25 mouse cellular contexts compared by ENCODE assay signal in genomic region chr7:27578465-27578864, GRCm38 (mm10). TPM values are rescaled to one million over a fixed set of nuclear protein-coding genes. Genes with fewer than 3 reads are reported as not detected.
DNase-seq lines count a peak whose midpoint lies in the region; ATAC-seq and TF ChIP-seq lines count a peak whose summit lies in the region.
"Had no signal": no experiment of that assay in that cellular context is flagged by ENCODE, and none has a peak within 500 bp of the region (broad histone marks: within the 10 kb centered on the region; RNA-seq: fewer than 3 reads in every experiment).

No protein-coding gene starts in this region.

- peaks cover 3 to 29% of the 10 kb centered on the region in 2 experiments for H3K4me1 ChIP-seq in CH12.LX (ENCODE audit: control insufficient read depth in 1 of 2, insufficient read depth in 2 of 2)
- H3K4me1 ChIP-seq in embryonic facial prominence, embryonic 11.5 days (ENCODE audit: control insufficient read depth, insufficient read depth, low read length): no peaks in the 10 kb centered on the region
- H3K4me1 ChIP-seq in intestine, embryonic 16.5 days (ENCODE audit: control insufficient read depth, insufficient read depth, low read length): no peaks in the 10 kb centered on the region
- H3K4me1 ChIP-seq: forebrain, embryonic 12.5 days; heart, embryonic 15.5 days; hindbrain, embryonic 13.5 days; midbrain, embryonic 13.5 days; neural tube, embryonic 13.5 days had no signal

- dilution Hi-C loops in CH12.LX (cut with MboI; ENCODE audit: extremely low pct_ligation_motif_present, extremely low pct_unique_long_range_greater_than_20kb, low sequenced_read_pairs): no loop called here

- H3K27ac ChIP-seq in CH12.LX (ENCODE audit: insufficient read depth, low read depth) (no peak overlapping the region), macrophage (peak overlapping the region; percentile 96)
- H3K27ac ChIP-seq in embryonic facial prominence, embryonic 11.5 days (replicated peaks; ENCODE audit: low read depth, low read length): 0 out of 2 replicates have a peak overlapping the region, but pooled peaks have one; percentile 4
- H3K27ac ChIP-seq in intestine, embryonic 16.5 days (ENCODE audit: low read length): no peak overlapping the region
- H3K27ac ChIP-seq: forebrain, embryonic 12.5 days; heart, embryonic 15.5 days; hindbrain, embryonic 13.5 days; midbrain, embryonic 13.5 days; neural tube, embryonic 13.5 days; stomach, postnatal 0 days had no signal

- no peak overlapping the region for H3K9ac ChIP-seq in CH12.LX (ENCODE audit: insufficient read depth, low read depth)
- H3K9ac ChIP-seq in embryonic facial prominence, embryonic 11.5 days (replicated peaks; ENCODE audit: low read length): no peak overlapping the region
- H3K9ac ChIP-seq in intestine, embryonic 16.5 days (ENCODE audit: low read depth, low read length): no peak overlapping the region
- H3K9ac ChIP-seq: forebrain, embryonic 12.5 days; heart, embryonic 15.5 days; hindbrain, embryonic 13.5 days; midbrain, embryonic 13.5 days; neural tube, embryonic 13.5 days had no signal

- in situ Hi-C loops in CH12.LX (cut with MboI; ENCODE audit: low pct_ligation_motif_present, low pct_unique_long_range_greater_than_20kb, low sequenced_read_pairs): no loop called here

- TF ChIP-seq POLR2A in CH12.LX (IDR thresholded peaks at IDR 0.05; ENCODE audit: low read depth, low read length): no peak

- H3K4me2 ChIP-seq in CH12.LX (ENCODE audit: insufficient read depth, low read depth, poor library complexity, severe bottlenecking): no peak overlapping the region
- H3K4me2 ChIP-seq in embryonic facial prominence, embryonic 11.5 days (ENCODE audit: low read depth, low read length): no peak overlapping the region
- no peak overlapping the region for H3K4me2 ChIP-seq in intestine, embryonic 16.5 days (ENCODE audit: low read depth, low read length)
- H3K4me2 ChIP-seq: forebrain, embryonic 12.5 days; heart, embryonic 15.5 days; hindbrain, embryonic 13.5 days; midbrain, embryonic 13.5 days; neural tube, embryonic 13.5 days had no signal

- DNase-seq in heart, adult 11 months: peak; percentile 93
- DNase-seq in heart, adult 9 months (ENCODE audit: low spot score in 2 of 2): no peak
- DNase-seq in CH12.LX (ENCODE audit: extremely low read depth): peak; percentile 58
- peak; percentile 58 for DNase-seq in embryonic facial prominence, embryonic 11.5 days (ENCODE audit: low spot score)
- DNase-seq in urinary bladder, postnatal 4 days (ENCODE audit: low spot score in 2 of 2): no peak
- DNase-seq: adrenal gland, postnatal 14 days; cerebellum, adult 9-11 months; heart, postnatal 36 days; kidney, adult 18-20 months; kidney, postnatal 4 days; layer of hippocampus, adult 9-11 months; left cerebral cortex, postnatal 4 days; lung, adult 18-20 months; lung, postnatal 10 days had no signal

- H3K36me3 ChIP-seq in CH12.LX (replicated peaks in 1 of 2; ENCODE audit: control insufficient read depth in 1 of 2, insufficient read depth in 1 of 2, low read length in 1 of 2) (peaks cover 76 to 94% of the 10 kb centered on the region in 2 experiments), macrophage (ENCODE audit: inconsistent target) (peaks cover 63% of the 10 kb centered on the region)
- peaks cover 15% of the 10 kb centered on the region for H3K36me3 ChIP-seq in embryonic facial prominence, embryonic 11.5 days (replicated peaks; ENCODE audit: control insufficient read depth, insufficient read depth, low read depth, low read length)
- peaks cover 23% of the 10 kb centered on the region for H3K36me3 ChIP-seq in intestine, embryonic 16.5 days (ENCODE audit: control insufficient read depth, insufficient read depth, low read length)

- H3K27me3 ChIP-seq in CH12.LX (replicated peaks): no peaks in the 10 kb centered on the region
- H3K27me3 ChIP-seq in embryonic facial prominence, embryonic 11.5 days (ENCODE audit: control insufficient read depth, insufficient read depth, low read length): no peaks in the 10 kb centered on the region
- H3K27me3 ChIP-seq in intestine, embryonic 16.5 days (replicated peaks; ENCODE audit: control insufficient read depth, insufficient read depth, low read length): no peaks in the 10 kb centered on the region
- H3K27me3 ChIP-seq: forebrain, embryonic 12.5 days; heart, embryonic 15.5 days; hindbrain, embryonic 13.5 days; midbrain, embryonic 13.5 days; neural tube, embryonic 13.5 days had no signal

- no peak for TF ChIP-seq CTCF in CH12.LX (conservative IDR thresholded peaks at IDR 0.05 in 1 of 2, IDR thresholded peaks at IDR 0.05 in 1 of 2; ENCODE audit: low read depth in 2 of 2, low read length in 2 of 2)

- ATAC-seq in embryonic facial prominence, embryonic 11.5 days (replicated peaks; ENCODE audit: insufficient number of reproducible peaks, low FRiP score, low TSS enrichment, low read depth): no peak
- no peak for ATAC-seq in intestine, embryonic 16.5 days
- ATAC-seq in erythroblast, adult 5-6 weeks (replicated peaks; ENCODE audit: low FRiP score, poor library complexity, severe bottlenecking): no peak
- ATAC-seq: midbrain, embryonic 13.5 days had no signal

- H3K9me3 ChIP-seq in CH12.LX (replicated peaks; ENCODE audit: low read length): no peaks in the 10 kb centered on the region
- no peaks in the 10 kb centered on the region for H3K9me3 ChIP-seq in embryonic facial prominence, embryonic 11.5 days (replicated peaks; ENCODE audit: control insufficient read depth, low read length)
- H3K9me3 ChIP-seq in intestine, embryonic 16.5 days (ENCODE audit: control insufficient read depth, low read length): no peaks in the 10 kb centered on the region
- H3K9me3 ChIP-seq: forebrain, embryonic 12.5 days; heart, embryonic 15.5 days; hindbrain, embryonic 13.5 days; midbrain, embryonic 13.5 days; neural tube, embryonic 13.5 days had no signal

- TF ChIP-seq RAD21 in CH12.LX (IDR thresholded peaks at IDR 0.05; ENCODE audit: low read depth, low read length): no peak

- H3K4me3 ChIP-seq in CH12.LX (replicated peaks in 1 of 3; ENCODE audit: low read depth in 2 of 3, low read length in 2 of 3, poor library complexity in 1 of 3) (no peak overlapping the region), macrophage (ENCODE audit: inconsistent target) (no peak overlapping the region)
- no peak overlapping the region for H3K4me3 ChIP-seq in embryonic facial prominence, embryonic 11.5 days (ENCODE audit: low read depth, low read length)
- no peak overlapping the region for H3K4me3 ChIP-seq in intestine, embryonic 16.5 days (ENCODE audit: low read length)
- H3K4me3 ChIP-seq: erythroblast, embryonic 14.5 days; forebrain, embryonic 12.5 days; heart, embryonic 15.5 days; hindbrain, embryonic 13.5 days; midbrain, embryonic 13.5 days; neural tube, embryonic 13.5 days had no signal

- H3K79me2 ChIP-seq in CH12.LX (replicated peaks; ENCODE audit: control insufficient read depth, extremely low read depth, insufficient read depth, poor library complexity, severe bottlenecking) (no peaks in the 10 kb centered on the region), macrophage (ENCODE audit: inconsistent target) (peaks cover 69% of the 10 kb centered on the region)

- 53% methylated on average over 7 of the region's 7 CpGs for WGBS in embryonic facial prominence, embryonic 11.5 days
- 95% methylated on average over 5 of the region's 7 CpGs for WGBS in macrophage (ENCODE audit: missing documents)
- WGBS in intestine, embryonic 16.5 days: 92% methylated on average over 7 of the region's 7 CpGs

- peak; percentile 32; the same call in 1 of the 2 replicates for TF ChIP-seq EP300 in CH12.LX (IDR thresholded peaks at IDR 0.05; ENCODE audit: low read length)

RNA-seq across cellular contexts. Expression of gene Akt2, which starts 12.9 kb away (rescaled TPM):
- total RNA-seq in CH12.LX (2012; rRNA removed) (40.3 and 41.8 TPM in 2 replicates), CH12.LX (2014; rRNA removed) (39.3 and 39.5 TPM in 2 replicates)
- polyA plus RNA-seq in CH12.LX (2012; ENCODE audit: insufficient read length, low read depth) (77.1 and 77.3 TPM in 2 replicates), macrophage (2018) (53.1 to 77.4 TPM (median 77.2 TPM) in 3 replicates)
- polyA plus RNA-seq in embryonic facial prominence, embryonic 11.5 days (2014; fragmentation: Nextera tagmentation; extraction: Ambion mirVana): 82.8 and 83.3 TPM in 2 replicates
- total RNA-seq in macrophage (2018; cell fraction: chromatin; rRNA removed): 100 to 1,000 TPM in 2 of 26 experiments, 10 to 100 TPM in 24; 29.4 to 150 (median 57.0) TPM
- total RNA-seq in macrophage (2018; cell fraction: cytosol; rRNA removed): 100 to 1,000 TPM in 2 of 26 experiments, 10 to 100 TPM in 24; 53.4 to 103 (median 69.7) TPM
- 100 to 1,000 TPM in 1 of 26 experiments, 10 to 100 TPM in 25; 35.5 to 146 (median 51.3) TPM for total RNA-seq in macrophage (2018; cell fraction: nucleus; rRNA removed)
- polyA plus RNA-seq in intestine, embryonic 16.5 days (2015; fragmentation: Nextera tagmentation; extraction: Ambion mirVana): 58.5 and 60.3 TPM in 2 replicates
- 22.7 and 25.1 TPM in 2 replicates for total RNA-seq in erythroblast, adult 5-6 weeks (2015; ENCODE audit: low replicate concordance)
- 51.2 and 57.6 TPM in 2 replicates for total RNA-seq in erythroblast, adult 5-6 weeks (2017; ENCODE audit: low replicate concordance)

RNA-seq across cellular contexts. Expression of gene 2310022A10Rik, which starts 25.4 kb away (rescaled TPM):
- total RNA-seq in CH12.LX (2012; rRNA removed) (7.0 and 7.8 TPM in 2 replicates), CH12.LX (2014; rRNA removed) (7.2 and 8.6 TPM in 2 replicates)
- polyA plus RNA-seq in CH12.LX (2012; ENCODE audit: insufficient read length, low read depth) (27.1 and 30.7 TPM in 2 replicates), macrophage (2018) (71.9 to 183 TPM (median 75.3 TPM) in 3 replicates)
- polyA plus RNA-seq in embryonic facial prominence, embryonic 11.5 days (2014; fragmentation: Nextera tagmentation; extraction: Ambion mirVana): 26.4 and 27.5 TPM in 2 replicates
- total RNA-seq in macrophage (2018; cell fraction: chromatin; rRNA removed): 100 to 1,000 TPM in 2 of 26 experiments, 10 to 100 TPM in 24; 26.0 to 115 (median 53.9) TPM
- 100 to 1,000 TPM in 1 of 26 experiments, 10 to 100 TPM in 25; 43.9 to 103 (median 66.5) TPM for total RNA-seq in macrophage (2018; cell fraction: cytosol; rRNA removed)
- 100 to 1,000 TPM in 1 of 26 experiments, 10 to 100 TPM in 25; 37.3 to 104 (median 52.1) TPM for total RNA-seq in macrophage (2018; cell fraction: nucleus; rRNA removed)
- polyA plus RNA-seq in intestine, embryonic 16.5 days (2015; fragmentation: Nextera tagmentation; extraction: Ambion mirVana): 21.5 and 21.8 TPM in 2 replicates
- 2.9 TPM in 1 of 2 replicates, not detected in the other for total RNA-seq in erythroblast, adult 5-6 weeks (2015; ENCODE audit: low replicate concordance)
- total RNA-seq in erythroblast, adult 5-6 weeks (2017; ENCODE audit: low replicate concordance): 3.6 and 10.4 TPM in 2 replicates

RNA-seq across cellular contexts. Expression of gene Pld3, which starts 25.4 kb away (rescaled TPM):
- total RNA-seq in CH12.LX (2012; rRNA removed) (16.2 and 21.1 TPM in 2 replicates), CH12.LX (2014; rRNA removed) (6.0 and 6.2 TPM in 2 replicates)
- polyA plus RNA-seq in CH12.LX (2012; ENCODE audit: insufficient read length, low read depth) (13.5 and 14.1 TPM in 2 replicates), macrophage (2018) (1,098 to 2,092 TPM (median 1,493 TPM) in 3 replicates)
- polyA plus RNA-seq in embryonic facial prominence, embryonic 11.5 days (2014; fragmentation: Nextera tagmentation; extraction: Ambion mirVana): 57.1 and 65.5 TPM in 2 replicates
- total RNA-seq in macrophage (2018; cell fraction: chromatin; rRNA removed): 100 to 1,000 TPM in 8 of 26 experiments, 10 to 100 TPM in 18; 28.2 to 280 (median 84.8) TPM
- 1,000 to 10,000 TPM in 13 of 26 experiments, 100 to 1,000 TPM in 13; 457 to 1,682 (median 872) TPM for total RNA-seq in macrophage (2018; cell fraction: cytosol; rRNA removed)
- total RNA-seq in macrophage (2018; cell fraction: nucleus; rRNA removed): 1,000 to 10,000 TPM in 7 of 26 experiments, 100 to 1,000 TPM in 19; 221 to 1,721 (median 759) TPM
- polyA plus RNA-seq in intestine, embryonic 16.5 days (2015; fragmentation: Nextera tagmentation; extraction: Ambion mirVana): 65.6 and 73.0 TPM in 2 replicates
- 128 and 139 TPM in 2 replicates for total RNA-seq in erythroblast, adult 5-6 weeks (2015; ENCODE audit: low replicate concordance)
- 73.6 and 84.7 TPM in 2 replicates for total RNA-seq in erythroblast, adult 5-6 weeks (2017; ENCODE audit: low replicate concordance)

RNA-seq across cellular contexts. Expression of gene Hipk4, which starts 55.4 kb away (rescaled TPM):
- total RNA-seq in CH12.LX (2012; rRNA removed) (0.04 TPM in 1 of 2 replicates, not detected in the other), CH12.LX (2014; rRNA removed) (0.09 TPM in 1 of 2 replicates, not detected in the other)
- polyA plus RNA-seq in CH12.LX (2012; ENCODE audit: insufficient read length, low read depth) (0.11 and 0.16 TPM in 2 replicates), macrophage (2018) (0.04 TPM in 1 of 3 replicates, not detected in the others)
- 0.22 and 0.36 TPM in 2 replicates for polyA plus RNA-seq in embryonic facial prominence, embryonic 11.5 days (2014; fragmentation: Nextera tagmentation; extraction: Ambion mirVana)
- total RNA-seq in macrophage (2018; cell fraction: chromatin; rRNA removed): under 1 TPM in 14 of 26 experiments, not detected in 12; 0.25 to 0.86 (median 0.51) TPM
- not detected for total RNA-seq in macrophage (2018; cell fraction: cytosol; rRNA removed)
- under 1 TPM in 5 of 26 experiments, not detected in 21; 0.17 to 0.41 (median 0.30) TPM for total RNA-seq in macrophage (2018; cell fraction: nucleus; rRNA removed)
- 0.26 and 0.49 TPM in 2 replicates for polyA plus RNA-seq in intestine, embryonic 16.5 days (2015; fragmentation: Nextera tagmentation; extraction: Ambion mirVana)
- not detected in 2 replicates for total RNA-seq in erythroblast, adult 5-6 weeks (2015; ENCODE audit: low replicate concordance)
- not detected in 2 replicates for total RNA-seq in erythroblast, adult 5-6 weeks (2017; ENCODE audit: low replicate concordance)
- total RNA-seq: liver, adult 2 months had no signal
- polyA plus RNA-seq: liver, adult 2 months had no signal

Comparison
In these comparisons a context has a peak if more than half of its experiments do, and no peak if none do; other contexts are left out.
1. DNase-seq: peak in heart, adult 11 months (single experiment), CH12.LX (single experiment) and embryonic facial prominence, embryonic 11.5 days (single experiment); none in heart, adult 9 months (0 of 2) and urinary bladder, postnatal 4 days (0 of 2).
2. H3K27ac ChIP-seq: peak in embryonic facial prominence, embryonic 11.5 days (single experiment) and macrophage (single experiment); none in CH12.LX (single experiment) and intestine, embryonic 16.5 days (single experiment).
3. RNA of gene Pld3, which starts 25.4 kb away (polyA plus RNA-seq): 1,098 to 2,092 TPM in macrophage; 65.6 to 73.0 TPM in intestine, embryonic 16.5 days, 57.1 to 65.5 TPM in embryonic facial prominence, embryonic 11.5 days and 13.5 to 14.1 TPM in CH12.LX; every median in the first group is over 10 times any median in the second.